Mouse (Mus musculus): ENCODE measurements around the gene Kansl1l.

DNA sequence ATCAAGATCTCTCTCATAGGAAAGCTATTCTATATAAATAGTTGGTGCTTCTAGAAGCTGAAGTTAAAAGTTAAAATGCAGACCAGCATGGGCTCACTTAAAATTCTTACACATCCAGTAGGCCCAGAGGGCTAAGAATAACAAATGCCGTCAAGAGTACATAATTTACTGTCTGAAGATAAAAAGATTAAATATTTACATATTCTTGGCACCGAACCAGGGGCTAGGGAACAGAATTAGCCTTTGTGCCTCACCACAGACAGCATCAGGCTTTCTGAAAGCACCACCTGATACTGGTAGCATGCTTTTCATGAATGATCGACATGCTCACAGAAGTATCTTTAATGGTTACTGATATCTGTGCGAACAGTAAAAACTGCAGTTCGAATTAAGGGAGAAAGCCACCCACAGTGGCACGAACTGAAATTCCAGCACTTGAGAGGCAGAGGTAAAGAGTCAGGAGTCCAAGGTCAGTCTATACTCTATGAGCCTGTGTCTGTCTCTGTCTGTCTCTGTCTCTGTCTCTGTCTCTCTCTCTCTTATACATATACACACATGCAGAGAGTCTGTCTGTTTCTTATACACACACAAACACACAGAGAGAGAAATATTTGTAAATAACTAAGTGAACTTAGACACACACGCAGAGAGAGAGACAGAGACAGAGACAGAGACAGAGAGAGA, 22.5 kb upstream of the Kansl1l start:
- TF ChIP-seq EP300 (IDR thresholded peaks at IDR 0.05; ENCODE audit: low read depth in 1 of 2, low read length in 2 of 2) (no peak), HCFC1 (IDR thresholded peaks at IDR 0.05; ENCODE audit: low read depth, low read length) (no peak), KAT2A (conservative IDR thresholded peaks at IDR 0.05; ENCODE audit: low read depth, low read length) (no peak), CTCF (IDR thresholded peaks at IDR 0.05 in 2 of 3, conservative IDR thresholded peaks at IDR 0.05 in 1 of 3; ENCODE audit: control insufficient read depth in 1 of 3, insufficient read depth in 1 of 3, low read depth in 2 of 3, low read length in 3 of 3, poor library complexity in 1 of 3, severe bottlenecking in 1 of 3) (no peak), SIN3A (IDR thresholded peaks at IDR 0.05; ENCODE audit: low read length) (no peak), CHD2 (IDR thresholded peaks at IDR 0.05; ENCODE audit: low read length) (no peak), MAX (IDR thresholded peaks at IDR 0.05; ENCODE audit: low read length) (no peak), TCF12 (IDR thresholded peaks at IDR 0.05; ENCODE audit: low read depth, low read length) (no peak), ZNF384 (IDR thresholded peaks at IDR 0.05; ENCODE audit: low read depth, low read length) (no peak), USF1 (IDR thresholded peaks at IDR 0.05; ENCODE audit: low read depth, low read length) (no peak), MAFK (IDR thresholded peaks at IDR 0.05; ENCODE audit: borderline replicate concordance, low read depth, low read length) (no peak), USF2 (IDR thresholded peaks at IDR 0.05; ENCODE audit: borderline replicate concordance in 1 of 2, insufficient read depth in 1 of 2, low read depth in 1 of 2, low read length in 2 of 2) (no peak)

Data from MEL (cell line).